Mouse (Mus musculus) frontal cortex, postnatal 14 days (tissue): ENCODE data around the gene A530084C06Rik.

Experiments
- DNase-seq, 2 experiments: peaks; one replicate each; pipeline ENCODE4 v3.0.0; 2022; ENCODE audit warnings: low spot score in 2 of 2

A530084C06Rik gene

DNA sequence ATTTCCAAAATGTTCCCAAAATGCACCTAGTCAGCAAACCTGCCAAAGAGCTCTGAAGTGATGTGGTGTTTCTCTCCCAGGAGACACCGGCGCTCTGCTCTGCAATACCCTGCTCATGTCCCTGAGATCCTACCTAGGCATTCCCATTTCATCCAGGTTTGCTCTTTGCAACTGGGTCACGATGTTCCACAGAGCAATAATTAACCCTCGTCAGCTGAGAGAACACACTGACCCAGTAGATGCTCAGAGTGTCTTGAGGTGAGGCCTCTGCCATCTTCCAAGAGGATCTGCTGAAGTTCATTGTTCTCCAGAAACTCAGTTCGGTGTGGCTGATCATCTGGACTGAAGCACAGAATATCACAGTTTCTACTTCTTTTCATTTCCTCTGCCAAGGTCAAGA is 16.1 kb downstream of the A530084C06Rik start:
- no peak for DNase-seq

DNA sequence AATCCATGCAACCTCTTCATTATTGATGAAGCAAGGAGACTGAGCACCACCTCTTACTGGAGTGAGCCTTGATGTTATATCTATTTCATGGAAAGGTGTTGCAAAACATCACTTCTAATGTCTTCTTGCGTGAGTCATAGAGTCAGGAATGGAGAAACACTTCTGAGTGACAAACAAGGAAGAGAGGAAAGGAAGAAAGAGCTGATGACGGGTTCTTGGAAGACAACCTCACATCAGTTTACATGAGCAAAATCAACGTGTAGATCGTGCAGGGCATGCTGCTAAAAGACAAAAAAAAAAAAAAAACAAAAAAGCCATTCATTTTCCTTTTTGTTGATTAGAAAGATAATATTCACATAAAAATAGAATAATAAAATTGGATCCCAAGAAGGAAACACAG is 24.4 kb downstream of the A530084C06Rik start:
- DNase-seq: no peak

DNA sequence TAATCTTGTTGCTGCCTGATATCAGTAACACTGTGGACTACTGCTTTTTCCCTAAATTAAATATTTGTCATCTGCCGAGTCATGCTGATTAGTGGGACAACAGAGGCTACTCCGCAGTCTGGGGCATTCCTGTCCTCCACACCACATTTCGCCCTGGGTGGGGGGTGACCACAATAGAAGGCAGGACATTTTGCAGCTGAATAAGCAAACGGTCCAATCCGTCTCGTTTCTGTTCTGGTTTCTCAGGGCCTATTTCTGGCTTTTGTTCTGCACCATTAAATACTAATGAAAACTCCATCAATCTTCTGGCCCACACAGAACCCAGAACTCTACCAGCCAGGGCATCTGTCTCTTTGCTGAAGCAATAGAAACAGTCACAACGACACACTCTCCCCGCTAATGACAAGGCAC is 27.5 kb downstream of the A530084C06Rik start:
- no peak for DNase-seq

DNA sequence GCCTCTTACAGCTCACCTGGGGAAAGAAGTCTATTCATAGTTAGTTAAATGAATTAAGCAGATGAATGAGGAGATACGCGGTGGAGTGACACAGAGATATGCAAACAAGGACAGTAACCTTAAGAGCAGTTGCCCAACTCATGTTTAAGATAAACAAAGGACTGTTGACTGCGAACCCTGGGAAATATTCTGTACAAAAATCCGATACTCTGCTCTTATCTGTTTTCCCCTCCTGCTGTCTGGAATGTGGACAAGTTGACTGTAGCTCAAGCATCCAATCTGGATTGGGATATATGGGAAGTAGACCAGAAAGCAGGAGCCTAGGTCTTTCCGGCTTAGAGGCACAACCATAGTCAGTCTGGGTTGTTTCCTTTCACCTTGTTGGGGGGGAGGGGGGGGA is 27.9 kb downstream of the A530084C06Rik start:
- no peak for DNase-seq

DNA sequence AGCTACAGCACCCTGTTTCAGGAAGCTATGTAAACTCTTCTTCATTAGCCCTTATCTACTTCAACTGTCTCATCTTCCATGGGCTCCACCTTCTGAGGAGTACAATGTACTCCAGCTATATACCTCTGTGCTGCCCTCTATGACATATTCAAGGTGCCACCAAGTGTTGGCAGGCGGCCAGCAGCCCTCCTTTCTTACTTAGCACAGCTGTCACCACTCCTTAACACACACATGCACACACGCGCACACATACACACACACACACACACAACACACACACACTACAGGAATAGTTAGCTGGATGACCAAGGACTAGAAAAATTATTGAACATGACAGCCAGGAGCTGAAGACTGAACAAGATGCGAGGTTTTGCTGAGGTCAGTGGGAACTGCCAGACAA is 34.2 kb downstream of the A530084C06Rik start:
- no peak for DNase-seq

DNA sequence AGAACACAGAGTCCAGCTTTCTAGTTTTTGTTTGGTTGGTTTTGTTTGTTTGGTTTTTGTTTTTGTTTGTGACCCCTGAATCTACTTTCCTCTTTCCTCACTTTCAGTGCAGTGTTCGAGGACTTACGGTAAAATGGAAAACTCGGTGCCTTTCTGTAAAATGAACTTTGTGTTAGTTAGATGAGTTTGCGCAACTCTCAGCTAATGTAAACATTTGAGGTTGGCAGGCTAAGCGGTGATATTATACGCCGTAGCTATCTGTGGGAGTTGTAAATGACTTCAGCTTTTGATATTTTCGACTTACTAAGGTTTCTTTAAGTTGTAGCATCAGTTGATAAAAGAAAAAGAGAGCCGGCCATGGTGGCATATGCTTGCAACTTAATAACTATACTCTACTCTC is 40.2 kb downstream of the A530084C06Rik start:
- DNase-seq: no peak

DNA sequence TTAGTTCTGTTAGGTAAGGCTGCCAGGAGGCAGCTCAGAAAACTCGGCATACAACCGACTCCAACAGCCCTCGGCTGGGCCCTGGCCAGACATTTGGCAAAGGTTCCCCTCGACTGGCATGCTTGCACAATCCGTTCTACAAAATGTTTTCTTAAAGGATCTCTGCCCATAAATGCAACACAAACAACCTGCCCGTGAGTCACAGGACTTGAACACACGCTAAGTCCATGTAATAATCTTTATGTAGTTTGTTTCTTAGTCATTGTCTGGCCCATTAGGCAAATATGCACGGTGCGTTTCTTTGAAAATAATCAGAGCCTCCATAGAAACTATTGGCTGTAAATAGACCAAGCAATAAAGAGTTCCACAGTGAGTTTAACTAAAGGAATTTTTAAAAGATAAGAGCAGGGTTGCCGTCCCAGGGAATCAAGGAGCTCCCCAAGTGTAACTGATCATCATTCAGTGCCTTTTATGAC is 40.7 kb downstream of the A530084C06Rik start:
- DNase-seq: no peak

DNA sequence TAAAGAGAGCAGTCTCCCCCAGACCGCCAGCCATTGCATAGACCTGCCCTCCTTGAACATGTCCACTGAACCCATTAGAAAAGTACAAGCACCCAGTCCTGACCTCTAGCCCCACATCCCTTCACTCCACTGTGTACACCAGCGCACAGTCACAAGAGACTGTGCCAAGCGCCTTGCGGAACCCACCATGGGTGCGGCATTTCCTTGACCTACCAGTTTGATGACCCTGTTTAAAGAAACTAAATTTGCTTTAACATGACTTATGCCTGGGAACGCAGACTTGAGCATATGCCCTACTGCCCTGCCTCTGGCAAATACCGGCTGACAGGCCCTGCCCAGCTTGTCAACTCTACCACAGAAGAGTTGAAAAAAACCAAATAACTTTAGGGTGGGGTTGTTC is 43.9 kb downstream of the A530084C06Rik start:
- no peak for DNase-seq

DNA sequence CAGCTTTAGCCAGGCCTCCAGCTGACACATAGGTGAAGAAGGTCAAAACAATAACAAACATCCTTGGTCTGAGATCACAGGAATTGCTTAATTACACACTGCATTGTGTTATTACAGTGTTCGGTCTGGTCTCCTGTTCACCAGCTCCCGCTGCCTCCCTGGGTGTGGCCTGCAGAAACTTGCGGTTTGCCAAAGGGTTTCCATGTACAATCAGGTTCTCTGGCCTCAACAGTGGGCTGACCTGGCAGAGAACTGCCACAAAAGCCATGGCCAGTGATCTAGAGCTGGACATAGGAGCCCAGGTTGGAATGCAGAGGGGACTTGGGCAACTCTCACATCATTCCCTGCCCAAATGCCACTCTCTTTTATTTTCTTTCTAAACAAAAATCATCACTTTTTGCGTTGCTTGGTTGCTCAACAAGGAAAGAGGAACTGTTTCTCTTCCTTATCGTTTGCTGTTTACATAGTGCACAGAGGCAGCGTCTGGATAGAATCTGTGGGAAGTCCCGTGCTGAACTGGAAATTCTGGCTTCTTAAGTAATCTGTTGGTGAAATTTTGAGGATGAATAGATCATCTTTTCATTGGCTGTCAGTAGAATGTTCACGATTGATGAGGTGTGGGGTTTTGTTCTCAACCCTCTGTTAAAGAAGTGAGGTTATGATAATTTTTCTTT is 52.5 kb downstream of the A530084C06Rik start:
- DNase-seq: no peak
